Mouse (Mus musculus): Measurements from ENCODE around the gene Suclg2. TPM values are rescaled to one million over a fixed set of nuclear protein-coding genes. Genes with fewer than 3 reads are reported as not detected.
"Not testable (repeated sequence)": the region's sequence is repeated elsewhere in the genome, so short reads cannot be mapped to it uniquely, and the experiment has no call there.

Suclg2 gene
- total and polyA plus RNA-seq, 3 experiments, result 47.8 to 179 (median 151) TPM

GRCm38 (mm10) chr6:95618434-95618833, 100.2 kb downstream of the Suclg2 start:
- H3K27ac ChIP-seq, result no peak overlapping the region
- DNase-seq, result no peak
- peaks cover 2% of the 10 kb centered on the region for H3K4me1 ChIP-seq (ENCODE audit: control insufficient read depth, insufficient read depth, low read length)
- no peaks in the 10 kb centered on the region; the same call in 1 of the 2 replicates for H3K79me2 ChIP-seq (replicated peaks; ENCODE audit: control insufficient read depth, insufficient read depth, low read length)
- intact Hi-C loops (cut with DNase I), result no loop called here
- no peak overlapping the region for H3K4me3 ChIP-seq
- TF ChIP-seq EP300 (IDR thresholded peaks at IDR 0.05; ENCODE audit: insufficient read depth, low read depth, low read length) (no peak), POLR2A (IDR thresholded peaks at IDR 0.05; ENCODE audit: insufficient read depth, low read depth, low read length) (no peak), CTCF (IDR thresholded peaks at IDR 0.05) (no peak)
- no peak overlapping the region for H3K9ac ChIP-seq (ENCODE audit: low read depth, low read length)
- H3K36me3 ChIP-seq (ENCODE audit: control insufficient read depth, insufficient read depth, low read length), result no peaks in the 10 kb centered on the region; the same call in 1 of the 2 replicates
- WGBS, result 96% methylated on average over 4 of the region's 4 CpGs
- H3K27me3 ChIP-seq (ENCODE audit: control insufficient read depth, insufficient read depth, low read length), result no peaks in the 10 kb centered on the region

- H3K27me3 ChIP-seq (ENCODE audit: control insufficient read depth, insufficient read depth, low read length), result no peaks in the 10 kb centered on the region
- H3K4me3 ChIP-seq, result no peak overlapping the region
- TF ChIP-seq CTCF (IDR thresholded peaks at IDR 0.05) (no peak), POLR2A (IDR thresholded peaks at IDR 0.05; ENCODE audit: insufficient read depth, low read depth, low read length) (no peak), EP300 (IDR thresholded peaks at IDR 0.05; ENCODE audit: insufficient read depth, low read depth, low read length) (no peak)
- H3K4me1 ChIP-seq (ENCODE audit: control insufficient read depth, insufficient read depth, low read length), result no peaks in the 10 kb centered on the region
- DNase-seq, result no peak
- no peak overlapping the region for H3K27ac ChIP-seq
- WGBS, result 87% methylated on average over 3 of the region's 3 CpGs
- H3K79me2 ChIP-seq (replicated peaks; ENCODE audit: control insufficient read depth, insufficient read depth, low read length), result no peaks in the 10 kb centered on the region; the same call in 1 of the 2 replicates
- intact Hi-C loops (cut with DNase I), result no loop called here
- no peak overlapping the region for H3K9ac ChIP-seq (ENCODE audit: low read depth, low read length)
- H3K36me3 ChIP-seq (ENCODE audit: control insufficient read depth, insufficient read depth, low read length), result no peaks in the 10 kb centered on the region
These were observed 105.4 kb downstream of the Suclg2 start for GRCm38 (mm10) chr6:95613228-95613627.

- H3K36me3 ChIP-seq (ENCODE audit: control insufficient read depth, insufficient read depth, low read length), result no peaks in the 10 kb centered on the region
- WGBS, result 79% methylated on average over 3 of the region's 3 CpGs
These were observed 106.1 kb downstream of the Suclg2 start for GRCm38 (mm10) chr6:95612412-95613022.

GRCm38 (mm10) chr6:95611059-95611458, 107.5 kb downstream of the Suclg2 start:
- no peak overlapping the region for H3K27ac ChIP-seq
- no peaks in the 10 kb centered on the region for H3K79me2 ChIP-seq (replicated peaks; ENCODE audit: control insufficient read depth, insufficient read depth, low read length)
- no peak overlapping the region for H3K4me3 ChIP-seq
- no peak overlapping the region for H3K9ac ChIP-seq (ENCODE audit: low read depth, low read length)
- TF ChIP-seq POLR2A (IDR thresholded peaks at IDR 0.05; ENCODE audit: insufficient read depth, low read depth, low read length) (no peak), CTCF (IDR thresholded peaks at IDR 0.05) (no peak)
- intact Hi-C loops (cut with DNase I), result no loop called here
- H3K27me3 ChIP-seq (ENCODE audit: control insufficient read depth, insufficient read depth, low read length), result no peaks in the 10 kb centered on the region
- no peaks in the 10 kb centered on the region for H3K4me1 ChIP-seq (ENCODE audit: control insufficient read depth, insufficient read depth, low read length)
- no peaks in the 10 kb centered on the region for H3K36me3 ChIP-seq (ENCODE audit: control insufficient read depth, insufficient read depth, low read length)
- 62% methylated on average over 3 of the region's 3 CpGs for WGBS
- DNase-seq, result no peak

More at GRCm38 (mm10) chr6:95612412-95613022, 106.1 kb downstream of the Suclg2 start:
- intact Hi-C loops (cut with DNase I), result no loop called here
- Histone ChIP-seq H3K4me3 (no peak overlapping the region), H3K27me3 (ENCODE audit: control insufficient read depth, insufficient read depth, low read length) (no peaks in the 10 kb centered on the region), H3K9ac (ENCODE audit: low read depth, low read length) (no peak overlapping the region), H3K27ac (no peak overlapping the region), H3K4me1 (ENCODE audit: control insufficient read depth, insufficient read depth, low read length) (no peaks in the 10 kb centered on the region), H3K79me2 (replicated peaks; ENCODE audit: control insufficient read depth, insufficient read depth, low read length) (no peaks in the 10 kb centered on the region; the same call in 1 of the 2 replicates)
- DNase-seq, result no peak
- TF ChIP-seq EP300 (IDR thresholded peaks at IDR 0.05; ENCODE audit: insufficient read depth, low read depth, low read length) (no peak), POLR2A (IDR thresholded peaks at IDR 0.05; ENCODE audit: insufficient read depth, low read depth, low read length) (no peak), CTCF (IDR thresholded peaks at IDR 0.05) (no peak)

- Histone ChIP-seq H3K79me2 (replicated peaks; ENCODE audit: control insufficient read depth, insufficient read depth, low read length) (no peaks in the 10 kb centered on the region), H3K27ac (no peak overlapping the region), H3K27me3 (ENCODE audit: control insufficient read depth, insufficient read depth, low read length) (no peaks in the 10 kb centered on the region), H3K9ac (ENCODE audit: low read depth, low read length) (no peak overlapping the region), H3K36me3 (ENCODE audit: control insufficient read depth, insufficient read depth, low read length) (no peaks in the 10 kb centered on the region), H3K4me1 (ENCODE audit: control insufficient read depth, insufficient read depth, low read length) (no peaks in the 10 kb centered on the region), H3K4me3 (no peak overlapping the region)
- 90% methylated on average over 3 of the region's 3 CpGs for WGBS
- TF ChIP-seq CTCF (IDR thresholded peaks at IDR 0.05) (no peak), POLR2A (IDR thresholded peaks at IDR 0.05; ENCODE audit: insufficient read depth, low read depth, low read length) (no peak), EP300 (IDR thresholded peaks at IDR 0.05; ENCODE audit: insufficient read depth, low read depth, low read length) (no peak)
- intact Hi-C loops (cut with DNase I), result no loop called here
- DNase-seq, result no peak
These were observed 110.5 kb downstream of the Suclg2 start for GRCm38 (mm10) chr6:95608123-95608522.

- H3K79me2 ChIP-seq (replicated peaks; ENCODE audit: control insufficient read depth, insufficient read depth, low read length); DNase-seq; intact Hi-C loops (cut with DNase I); H3K27ac ChIP-seq; H3K4me3 ChIP-seq; H3K9ac ChIP-seq (ENCODE audit: low read depth, low read length); H3K27me3 ChIP-seq (ENCODE audit: control insufficient read depth, insufficient read depth, low read length); H3K4me1 ChIP-seq (ENCODE audit: control insufficient read depth, insufficient read depth, low read length); H3K36me3 ChIP-seq (ENCODE audit: control insufficient read depth, insufficient read depth, low read length): not testable (repeated sequence)
- WGBS, result 89% methylated on average over 8 of the region's 8 CpGs
These were observed 117.9 kb downstream of the Suclg2 start for GRCm38 (mm10) chr6:95600731-95601130.

Data from heart, adult 2 months (tissue).